Mouse (Mus musculus): Measurements from ENCODE around the gene Cox7b. TPM values are rescaled to one million over a fixed set of nuclear protein-coding genes. Genes with fewer than 3 reads are reported as not detected.

Gene Cox7b
- total RNA-seq, 2 experiments from 2014 or later = 356 to 491 TPM

Other genes starting within 250 kb of the Cox7b start
- 149 and 179 TPM in 2 replicates for gene Atrx, start 86.3 kb upstream of the Cox7b start, total RNA-seq (2015)
- 217 and 332 TPM in 2 replicates for gene Atrx, start 86.3 kb upstream of the Cox7b start, total RNA-seq (2017)
- 71.6 and 77.2 TPM in 2 replicates for gene Magt1, start 3.8 kb upstream of the Cox7b start, total RNA-seq (2015)
- gene Magt1, start 3.8 kb upstream of the Cox7b start, total RNA-seq (2017) = 91.2 and 112 TPM in 2 replicates
- 3.9 and 8.3 TPM in 2 replicates for gene Atp7a, start 11.6 kb downstream of the Cox7b start, total RNA-seq (2015)
- gene Atp7a, start 11.6 kb downstream of the Cox7b start, total RNA-seq (2017) = 3.5 and 4.2 TPM in 2 replicates
- gene Tlr13, start 127.5 kb downstream of the Cox7b start, total RNA-seq (2015) = 1.3 and 1.6 TPM in 2 replicates
- 1.00 and 1.4 TPM in 2 replicates for gene Tlr13, start 127.5 kb downstream of the Cox7b start, total RNA-seq (2017)
- gene Pgk1, start 171.4 kb downstream of the Cox7b start, total RNA-seq (2015) = 406 and 427 TPM in 2 replicates
- 339 and 366 TPM in 2 replicates for gene Pgk1, start 171.4 kb downstream of the Cox7b start, total RNA-seq (2017)
- 6.4 and 11.1 TPM in 2 replicates for gene Taf9b, start 205.5 kb downstream of the Cox7b start, total RNA-seq (2015)
- 1.0 and 4.1 TPM in 2 replicates for gene Taf9b, start 205.5 kb downstream of the Cox7b start, total RNA-seq (2017)
- not detected in 2 replicates for gene Fnd3c2, start 239.7 kb downstream of the Cox7b start, total RNA-seq (2015)
- gene Fnd3c2, start 239.7 kb downstream of the Cox7b start, total RNA-seq (2017) = not detected in 2 replicates